Comparison of ENCODE assay signal across 12 mouse cellular contexts in the genomic region with DNA sequence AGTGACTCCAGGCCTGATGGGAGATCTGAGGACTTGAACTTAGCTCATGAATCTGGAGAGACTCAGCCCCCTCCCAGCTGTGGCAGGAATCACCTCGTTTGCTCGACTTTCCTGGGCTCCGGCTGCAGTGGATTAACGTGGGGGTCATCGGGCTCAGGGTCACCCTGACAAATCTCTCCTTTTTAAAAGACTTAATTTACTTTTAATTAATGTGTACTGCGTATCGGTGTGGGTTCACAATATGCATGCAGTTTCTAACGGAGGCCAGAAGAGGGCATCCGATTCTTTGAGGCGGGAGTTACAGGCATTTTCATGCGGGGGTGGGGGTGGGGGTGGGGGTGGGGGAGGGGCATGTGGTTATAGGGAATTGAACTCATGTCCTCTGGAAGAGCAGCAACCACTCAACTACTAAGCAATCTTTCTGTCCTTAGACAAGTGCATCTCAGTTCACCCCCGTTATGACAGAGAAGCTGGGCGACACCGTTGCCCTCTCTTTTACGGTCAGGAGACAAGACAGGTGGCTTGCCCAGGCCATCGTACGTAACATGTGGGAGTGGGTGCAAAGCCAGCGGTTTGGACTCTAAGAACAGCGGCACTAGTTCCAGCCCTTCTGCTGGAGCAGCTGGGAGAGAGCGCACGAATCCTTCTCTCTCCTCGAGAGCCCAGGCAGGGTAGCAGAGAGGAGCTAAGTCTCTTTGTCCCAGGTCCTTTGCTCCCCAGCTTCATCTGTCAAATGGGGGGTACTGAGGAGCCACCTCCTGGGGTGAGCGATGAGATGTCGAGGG. TPM values are rescaled to one million over a fixed set of nuclear protein-coding genes. Genes with fewer than 3 reads are reported as not detected.
DNase-seq lines count a peak whose midpoint lies in the region; ATAC-seq lines count a peak whose summit lies in the region.
"Had no signal": no experiment of that assay in that cellular context is flagged by ENCODE, and none has a peak within 500 bp of the region (broad histone marks: within the 10 kb centered on the region; RNA-seq: fewer than 3 reads in every experiment).

No protein-coding gene starts in this region.

- no peak overlapping the region for H3K9ac ChIP-seq in heart, embryonic 12.5 days
- H3K9ac ChIP-seq in neural tube, embryonic 11.5 days (ENCODE audit: low read length) = no peak overlapping the region; the same call in 1 of the 2 replicates
- H3K9ac ChIP-seq in neural tube, embryonic 15.5 days (replicated peaks) = no peak overlapping the region
- H3K9ac ChIP-seq in forebrain, embryonic 15.5 days (replicated peaks) = no peak overlapping the region
- no peak overlapping the region for H3K9ac ChIP-seq in neural tube, embryonic 13.5 days

- no peaks in the 10 kb centered on the region for H3K9me3 ChIP-seq in heart, embryonic 12.5 days (replicated peaks)
- no peaks in the 10 kb centered on the region for H3K9me3 ChIP-seq in neural tube, embryonic 11.5 days (ENCODE audit: control insufficient read depth, low read length)
- H3K9me3 ChIP-seq in neural tube, embryonic 15.5 days (replicated peaks) = no peaks in the 10 kb centered on the region
- H3K9me3 ChIP-seq in forebrain, embryonic 15.5 days = no peaks in the 10 kb centered on the region
- H3K9me3 ChIP-seq in neural tube, embryonic 13.5 days = no peaks in the 10 kb centered on the region
- H3K9me3 ChIP-seq: embryonic facial prominence, embryonic 15.5 days had no signal

- 18% methylated on average over 24 of the region's 24 CpGs for WGBS in heart, embryonic 12.5 days
- 16% methylated on average over 24 of the region's 24 CpGs for WGBS in neural tube, embryonic 11.5 days
- WGBS in neural tube, embryonic 15.5 days = 28% methylated on average over 24 of the region's 24 CpGs
- WGBS in forebrain, embryonic 15.5 days = 20% methylated on average over 24 of the region's 24 CpGs
- 25% methylated on average over 24 of the region's 24 CpGs for WGBS in neural tube, embryonic 13.5 days

- DNase-seq in heart, postnatal 4 days = no peak
- DNase-seq in neural tube, embryonic 11.5 days (ENCODE audit: low spot score) = no peak
- DNase-seq in frontal cortex, adult 2 months (ENCODE audit: extremely low spot score in 1 of 2, low spot score in 1 of 2) = no peak
- no peak for DNase-seq in frontal cortex, postnatal 36 days (ENCODE audit: low spot score in 2 of 2)
- DNase-seq: adrenal gland, adult 8-10 months had no signal

- no peak overlapping the region for H3K27ac ChIP-seq in heart, embryonic 12.5 days (ENCODE audit: poor library complexity, severe bottlenecking)
- H3K27ac ChIP-seq in neural tube, embryonic 11.5 days (ENCODE audit: low read depth, low read length) = peak overlapping the region; percentile 93
- H3K27ac ChIP-seq in neural tube, embryonic 15.5 days (replicated peaks) = no peak overlapping the region
- H3K27ac ChIP-seq in forebrain, embryonic 15.5 days (replicated peaks) = peak overlapping the region; percentile 79; the same call in 1 of the 2 replicates
- H3K27ac ChIP-seq in neural tube, embryonic 13.5 days (replicated peaks) = peak overlapping the region; percentile 87; the same call in 1 of the 2 replicates

- no peak overlapping the region for H3K4me3 ChIP-seq in heart, embryonic 12.5 days
- H3K4me3 ChIP-seq in neural tube, embryonic 11.5 days (ENCODE audit: low read depth, low read length) = no peak overlapping the region
- no peak overlapping the region for H3K4me3 ChIP-seq in neural tube, embryonic 15.5 days (replicated peaks)
- no peak overlapping the region for H3K4me3 ChIP-seq in forebrain, embryonic 15.5 days
- H3K4me3 ChIP-seq in neural tube, embryonic 13.5 days = no peak overlapping the region

- peak overlapping the region; percentile 84; the same call in 1 of the 2 replicates for H3K4me2 ChIP-seq in heart, embryonic 12.5 days
- no peak overlapping the region for H3K4me2 ChIP-seq in neural tube, embryonic 11.5 days (ENCODE audit: low read depth)
- H3K4me2 ChIP-seq in neural tube, embryonic 15.5 days = no peak overlapping the region; the same call in 1 of the 2 replicates
- H3K4me2 ChIP-seq in forebrain, embryonic 15.5 days (replicated peaks) = no peak overlapping the region
- H3K4me2 ChIP-seq in neural tube, embryonic 13.5 days = peak overlapping the region; percentile 55

- H3K27me3 ChIP-seq in heart, embryonic 12.5 days (replicated peaks) = peaks cover 31% of the 10 kb centered on the region
- H3K27me3 ChIP-seq in neural tube, embryonic 11.5 days (ENCODE audit: control insufficient read depth, insufficient read depth, low read length) = no peaks in the 10 kb centered on the region
- no peaks in the 10 kb centered on the region for H3K27me3 ChIP-seq in neural tube, embryonic 15.5 days (replicated peaks)
- peaks cover 5% of the 10 kb centered on the region; the same call in 1 of the 2 replicates for H3K27me3 ChIP-seq in forebrain, embryonic 15.5 days
- H3K27me3 ChIP-seq in neural tube, embryonic 13.5 days = no peaks in the 10 kb centered on the region; the same call in 1 of the 2 replicates

- no peak for ATAC-seq in heart, embryonic 12.5 days (ENCODE audit: insufficient number of reproducible peaks, low FRiP score)
- ATAC-seq in neural tube, embryonic 11.5 days (ENCODE audit: insufficient read depth, low FRiP score, low TSS enrichment) = no peak
- no peak for ATAC-seq in neural tube, embryonic 15.5 days (ENCODE audit: low FRiP score)
- ATAC-seq in forebrain, embryonic 15.5 days (replicated peaks) = no peak
- no peak for ATAC-seq in neural tube, embryonic 13.5 days (ENCODE audit: low read depth)

- H3K36me3 ChIP-seq in heart, embryonic 12.5 days = no peaks in the 10 kb centered on the region
- H3K36me3 ChIP-seq in neural tube, embryonic 11.5 days (ENCODE audit: control insufficient read depth, insufficient read depth, low read length) = no peaks in the 10 kb centered on the region
- no peaks in the 10 kb centered on the region for H3K36me3 ChIP-seq in neural tube, embryonic 15.5 days
- no peaks in the 10 kb centered on the region for H3K36me3 ChIP-seq in forebrain, embryonic 15.5 days
- no peaks in the 10 kb centered on the region for H3K36me3 ChIP-seq in neural tube, embryonic 13.5 days
- H3K36me3 ChIP-seq: embryonic facial prominence, embryonic 15.5 days had no signal

- peaks cover 18% of the 10 kb centered on the region for H3K4me1 ChIP-seq in heart, embryonic 12.5 days (replicated peaks)
- peaks cover 9% of the 10 kb centered on the region for H3K4me1 ChIP-seq in neural tube, embryonic 11.5 days (ENCODE audit: control insufficient read depth, insufficient read depth, low read length)
- peaks cover 22% of the 10 kb centered on the region for H3K4me1 ChIP-seq in neural tube, embryonic 15.5 days
- peaks cover 18% of the 10 kb centered on the region for H3K4me1 ChIP-seq in forebrain, embryonic 15.5 days
- peaks cover 34% of the 10 kb centered on the region for H3K4me1 ChIP-seq in neural tube, embryonic 13.5 days (replicated peaks)

RNA-seq across cellular contexts. Expression of gene 4931429L15Rik, which starts 10.2 kb away (rescaled TPM):
- not detected in 2 replicates for polyA plus RNA-seq in heart, embryonic 12.5 days (2016; fragmentation: Nextera tagmentation; extraction: Ambion mirVana)
- not detected for total RNA-seq in heart, postnatal 4 days (2021)
- not detected in 2 replicates for polyA plus RNA-seq in neural tube, embryonic 11.5 days (2014; fragmentation: Nextera tagmentation; extraction: Ambion mirVana)
- not detected in 2 replicates for polyA plus RNA-seq in neural tube, embryonic 15.5 days (2015; fragmentation: Nextera tagmentation; extraction: Ambion mirVana)
- polyA plus RNA-seq in forebrain, embryonic 15.5 days (2015; fragmentation: Nextera tagmentation; extraction: Ambion mirVana) = not detected in 2 replicates
- not detected in 2 replicates for polyA plus RNA-seq in neural tube, embryonic 13.5 days (2015; fragmentation: Nextera tagmentation; extraction: Ambion mirVana)
- polyA plus RNA-seq in frontal cortex, adult 2 months (2012; rRNA removed) = 0.04 TPM in 1 of 2 replicates, not detected in the other
- total RNA-seq: adrenal gland, adult 8-10 months; CH12.LX had no signal
- polyA plus RNA-seq: embryonic facial prominence, embryonic 15.5 days; lung, postnatal 0 days had no signal

RNA-seq across cellular contexts. Expression of gene Bud13, which starts 47.2 kb away (rescaled TPM):
- polyA plus RNA-seq in heart, embryonic 12.5 days (2016; fragmentation: Nextera tagmentation; extraction: Ambion mirVana) = 16.2 and 18.4 TPM in 2 replicates
- 10 to 100 TPM; 10.9 to 12.3 TPM for total RNA-seq in heart, postnatal 4 days (2021)
- 26.4 and 28.5 TPM in 2 replicates for polyA plus RNA-seq in neural tube, embryonic 11.5 days (2014; fragmentation: Nextera tagmentation; extraction: Ambion mirVana)
- 14.5 and 16.4 TPM in 2 replicates for polyA plus RNA-seq in neural tube, embryonic 15.5 days (2015; fragmentation: Nextera tagmentation; extraction: Ambion mirVana)
- polyA plus RNA-seq in forebrain, embryonic 15.5 days (2015; fragmentation: Nextera tagmentation; extraction: Ambion mirVana) = 18.5 and 19.7 TPM in 2 replicates
- 15.7 and 18.3 TPM in 2 replicates for polyA plus RNA-seq in neural tube, embryonic 13.5 days (2015; fragmentation: Nextera tagmentation; extraction: Ambion mirVana)
- polyA plus RNA-seq in frontal cortex, adult 2 months (2012; rRNA removed) = 9.7 and 10.5 TPM in 2 replicates

RNA-seq across cellular contexts. Expression of gene Zpr1, which starts 57.1 kb away (rescaled TPM):
- polyA plus RNA-seq in heart, embryonic 12.5 days (2016; fragmentation: Nextera tagmentation; extraction: Ambion mirVana) = 34.1 and 36.8 TPM in 2 replicates
- total RNA-seq in heart, postnatal 4 days (2021) = 10 to 100 TPM; 19.3 to 23.5 TPM
- 60.3 and 67.6 TPM in 2 replicates for polyA plus RNA-seq in neural tube, embryonic 11.5 days (2014; fragmentation: Nextera tagmentation; extraction: Ambion mirVana)
- polyA plus RNA-seq in neural tube, embryonic 15.5 days (2015; fragmentation: Nextera tagmentation; extraction: Ambion mirVana) = 56.5 and 57.1 TPM in 2 replicates
- 69.7 and 73.1 TPM in 2 replicates for polyA plus RNA-seq in forebrain, embryonic 15.5 days (2015; fragmentation: Nextera tagmentation; extraction: Ambion mirVana)
- polyA plus RNA-seq in neural tube, embryonic 13.5 days (2015; fragmentation: Nextera tagmentation; extraction: Ambion mirVana) = 54.4 and 59.3 TPM in 2 replicates
- 38.3 and 41.7 TPM in 2 replicates for polyA plus RNA-seq in frontal cortex, adult 2 months (2012; rRNA removed)

Comparison
In these comparisons a context has a peak if more than half of its experiments do, and no peak if none do; other contexts are left out.
1. H3K27ac ChIP-seq: peak in neural tube, embryonic 11.5 days (single experiment), forebrain, embryonic 15.5 days (single experiment) and neural tube, embryonic 13.5 days (single experiment); none in heart, embryonic 12.5 days (single experiment) and neural tube, embryonic 15.5 days (single experiment).
2. H3K4me2 ChIP-seq: peak in heart, embryonic 12.5 days (single experiment) and neural tube, embryonic 13.5 days (single experiment); none in neural tube, embryonic 11.5 days (single experiment), neural tube, embryonic 15.5 days (single experiment) and forebrain, embryonic 15.5 days (single experiment).